22 mouse cellular contexts compared by ENCODE assay signal in genomic region chr1:23648875-23649506, GRCm38 (mm10).
DNase-seq lines count a peak whose midpoint lies in the region; ATAC-seq and TF ChIP-seq lines count a peak whose summit lies in the region.
"Had no signal": no experiment of that assay in that cellular context is flagged by ENCODE, and none has a peak within 500 bp of the region (broad histone marks: within the 10 kb centered on the region; RNA-seq: fewer than 3 reads in every experiment).

No protein-coding gene starts in this region.

- H3K27me3 ChIP-seq in forebrain, embryonic 12.5 days = no peaks in the 10 kb centered on the region
- no peaks in the 10 kb centered on the region for H3K27me3 ChIP-seq in forebrain, embryonic 16.5 days (replicated peaks; ENCODE audit: control insufficient read depth, insufficient read depth, low read length)
- H3K27me3 ChIP-seq in intestine, embryonic 15.5 days (replicated peaks) = no peaks in the 10 kb centered on the region
- no peaks in the 10 kb centered on the region for H3K27me3 ChIP-seq in intestine, postnatal 0 days (replicated peaks; ENCODE audit: control insufficient read depth, insufficient read depth, low read length)
- no peaks in the 10 kb centered on the region for H3K27me3 ChIP-seq in neural tube, embryonic 14.5 days (ENCODE audit: control insufficient read depth, insufficient read depth, low read length)
- H3K27me3 ChIP-seq: heart, embryonic 15.5 days; liver, embryonic 13.5 days; stomach, embryonic 15.5 days had no signal

- DNase-seq in neural tube, embryonic 10.5 days (ENCODE audit: extremely low spot score, low spot score) = no peak
- DNase-seq in frontal cortex, postnatal 10 days (ENCODE audit: low spot score in 2 of 2) = no peak
- DNase-seq: adrenal gland, postnatal 10 days; cerebellum, adult 8-10 months; cerebellum, postnatal 36 days; gastrocnemius, adult 2 months; heart, postnatal 4 days; kidney, adult 11 months; layer of hippocampus, adult 9-11 months; liver, embryonic 13.5 days; lung, adult 2 months; right cerebral cortex, adult 18-20 months; thymus, postnatal 25 days had no signal

- H3K36me3 ChIP-seq in forebrain, embryonic 12.5 days (replicated peaks) = no peaks in the 10 kb centered on the region
- H3K36me3 ChIP-seq in forebrain, embryonic 16.5 days (ENCODE audit: control insufficient read depth, insufficient read depth) = no peaks in the 10 kb centered on the region
- no peaks in the 10 kb centered on the region for H3K36me3 ChIP-seq in intestine, embryonic 15.5 days
- H3K36me3 ChIP-seq in intestine, postnatal 0 days (ENCODE audit: control insufficient read depth, insufficient read depth) = no peaks in the 10 kb centered on the region
- H3K36me3 ChIP-seq in neural tube, embryonic 14.5 days (ENCODE audit: control insufficient read depth, insufficient read depth, low read length) = no peaks in the 10 kb centered on the region
- H3K36me3 ChIP-seq: heart, embryonic 15.5 days; liver, embryonic 13.5 days; stomach, embryonic 15.5 days had no signal

- 69% methylated on average over 7 of the region's 7 CpGs for WGBS in forebrain, embryonic 12.5 days
- 54% methylated on average over 7 of the region's 7 CpGs for WGBS in forebrain, embryonic 16.5 days
- WGBS in intestine, embryonic 15.5 days = 49% methylated on average over 7 of the region's 7 CpGs
- 62% methylated on average over 7 of the region's 7 CpGs for WGBS in intestine, postnatal 0 days
- WGBS in neural tube, embryonic 14.5 days = 59% methylated on average over 7 of the region's 7 CpGs

- no peaks in the 10 kb centered on the region for H3K9me3 ChIP-seq in forebrain, embryonic 12.5 days
- no peaks in the 10 kb centered on the region for H3K9me3 ChIP-seq in forebrain, embryonic 16.5 days (ENCODE audit: control insufficient read depth, low read length)
- H3K9me3 ChIP-seq in intestine, embryonic 15.5 days = no peaks in the 10 kb centered on the region
- H3K9me3 ChIP-seq in intestine, postnatal 0 days (ENCODE audit: control insufficient read depth) = no peaks in the 10 kb centered on the region
- no peaks in the 10 kb centered on the region for H3K9me3 ChIP-seq in neural tube, embryonic 14.5 days (ENCODE audit: control insufficient read depth, low read length)
- H3K9me3 ChIP-seq: heart, embryonic 15.5 days; liver, embryonic 13.5 days; stomach, embryonic 15.5 days had no signal

- H3K4me1 ChIP-seq in forebrain, embryonic 12.5 days = no peaks in the 10 kb centered on the region
- peaks cover 8% of the 10 kb centered on the region; the same call in 1 of the 2 replicates for H3K4me1 ChIP-seq in forebrain, embryonic 16.5 days (replicated peaks; ENCODE audit: control insufficient read depth, insufficient read depth, low read length)
- H3K4me1 ChIP-seq in intestine, embryonic 15.5 days (replicated peaks) = no peaks in the 10 kb centered on the region
- no peaks in the 10 kb centered on the region for H3K4me1 ChIP-seq in intestine, postnatal 0 days (replicated peaks; ENCODE audit: control insufficient read depth, insufficient read depth, low read length)
- no peaks in the 10 kb centered on the region; the same call in 1 of the 2 replicates for H3K4me1 ChIP-seq in neural tube, embryonic 14.5 days (ENCODE audit: control insufficient read depth, insufficient read depth, low read length)
- H3K4me1 ChIP-seq: heart, embryonic 15.5 days; liver, embryonic 13.5 days; stomach, embryonic 15.5 days had no signal

- no peak overlapping the region for H3K27ac ChIP-seq in forebrain, embryonic 12.5 days
- no peak overlapping the region for H3K27ac ChIP-seq in forebrain, embryonic 16.5 days (ENCODE audit: low read length)
- H3K27ac ChIP-seq in intestine, embryonic 15.5 days = no peak overlapping the region
- no peak overlapping the region for H3K27ac ChIP-seq in intestine, postnatal 0 days (ENCODE audit: low read depth, low read length)
- H3K27ac ChIP-seq in neural tube, embryonic 14.5 days (ENCODE audit: low read depth, low read length) = no peak overlapping the region
- H3K27ac ChIP-seq: gastrocnemius, adult 2 months; heart, embryonic 15.5 days; left cerebral cortex, adult 2 months; liver, embryonic 13.5 days; stomach, embryonic 15.5 days had no signal

- TF ChIP-seq CTCF in intestine, postnatal 0 days (IDR thresholded peaks at IDR 0.05; ENCODE audit: low read depth) = no peak

- no peak overlapping the region for H3K9ac ChIP-seq in forebrain, embryonic 12.5 days
- no peak overlapping the region for H3K9ac ChIP-seq in forebrain, embryonic 16.5 days (replicated peaks; ENCODE audit: low read depth, low read length)
- no peak overlapping the region for H3K9ac ChIP-seq in intestine, embryonic 15.5 days
- H3K9ac ChIP-seq in intestine, postnatal 0 days (ENCODE audit: low read depth, low read length) = no peak overlapping the region
- no peak overlapping the region for H3K9ac ChIP-seq in neural tube, embryonic 14.5 days (replicated peaks; ENCODE audit: low read depth, low read length)
- H3K9ac ChIP-seq: heart, embryonic 15.5 days; liver, embryonic 13.5 days; stomach, embryonic 15.5 days had no signal

- no peak overlapping the region for H3K4me3 ChIP-seq in forebrain, embryonic 12.5 days (replicated peaks)
- no peak overlapping the region for H3K4me3 ChIP-seq in forebrain, embryonic 16.5 days (replicated peaks; ENCODE audit: low read length)
- H3K4me3 ChIP-seq in intestine, embryonic 15.5 days (replicated peaks) = no peak overlapping the region
- no peak overlapping the region for H3K4me3 ChIP-seq in intestine, postnatal 0 days (ENCODE audit: low read depth, low read length)
- H3K4me3 ChIP-seq in neural tube, embryonic 14.5 days (ENCODE audit: low read depth, low read length) = no peak overlapping the region
- H3K4me3 ChIP-seq: gastrocnemius, adult 2 months; heart, embryonic 15.5 days; left cerebral cortex, adult 2 months; liver, embryonic 13.5 days; stomach, embryonic 15.5 days had no signal

- no peak overlapping the region for H3K4me2 ChIP-seq in forebrain, embryonic 12.5 days
- H3K4me2 ChIP-seq in forebrain, embryonic 16.5 days (ENCODE audit: low read length) = no peak overlapping the region
- H3K4me2 ChIP-seq in intestine, embryonic 15.5 days (replicated peaks) = no peak overlapping the region
- H3K4me2 ChIP-seq in intestine, postnatal 0 days (replicated peaks; ENCODE audit: low read depth) = no peak overlapping the region
- H3K4me2 ChIP-seq in neural tube, embryonic 14.5 days (ENCODE audit: low read depth, low read length) = no peak overlapping the region
- H3K4me2 ChIP-seq: heart, embryonic 15.5 days; liver, embryonic 13.5 days; midbrain, embryonic 11.5 days; stomach, embryonic 15.5 days had no signal

- ATAC-seq in forebrain, embryonic 12.5 days (ENCODE audit: low FRiP score) = 0 out of 2 replicates have a peak, but pooled peaks have one; percentile 36
- no peak for ATAC-seq in forebrain, embryonic 16.5 days
- peak; percentile 39; the same call in 1 of the 2 replicates for ATAC-seq in intestine, embryonic 15.5 days
- no peak for ATAC-seq in intestine, postnatal 0 days
- peak; percentile 65; the same call in 1 of the 2 replicates for ATAC-seq in neural tube, embryonic 14.5 days (ENCODE audit: low read depth)

Comparison
In these comparisons a context has a peak if more than half of its experiments do, and no peak if none do; other contexts are left out.
1. ATAC-seq: peak in forebrain, embryonic 12.5 days (single experiment), intestine, embryonic 15.5 days (single experiment) and neural tube, embryonic 14.5 days (single experiment); none in forebrain, embryonic 16.5 days (single experiment) and intestine, postnatal 0 days (single experiment).